In genomic region chr17:25560554-25561222, GRCm38 (mm10) we compare ENCODE assay signal across 12 mouse cellular contexts. TPM values are rescaled to one million over a fixed set of nuclear protein-coding genes. Genes with fewer than 3 reads are reported as not detected.
DNase-seq lines count a peak whose midpoint lies in the region; ATAC-seq lines count a peak whose summit lies in the region.
"Had no signal": no experiment of that assay in that cellular context is flagged by ENCODE, and none has a peak within 500 bp of the region (broad histone marks: within the 10 kb centered on the region; RNA-seq: fewer than 3 reads in every experiment).

No protein-coding gene starts in this region.

- 0 out of 2 replicates have a peak overlapping the region, but pooled peaks have one; percentile 18 for H3K4me2 ChIP-seq in heart, embryonic 12.5 days
- H3K4me2 ChIP-seq in hindbrain, embryonic 11.5 days (replicated peaks; ENCODE audit: low read depth, low read length): no peak overlapping the region
- H3K4me2 ChIP-seq in midbrain, embryonic 15.5 days: no peak overlapping the region
- H3K4me2 ChIP-seq in liver, embryonic 12.5 days: no peak overlapping the region
- no peak overlapping the region for H3K4me2 ChIP-seq in liver, embryonic 11.5 days

- peak overlapping the region; percentile 47; the same call in 1 of the 2 replicates for H3K9ac ChIP-seq in heart, embryonic 12.5 days
- H3K9ac ChIP-seq in hindbrain, embryonic 11.5 days (ENCODE audit: low read depth, low read length): peak overlapping the region; percentile 34
- no peak overlapping the region for H3K9ac ChIP-seq in midbrain, embryonic 15.5 days
- H3K9ac ChIP-seq in liver, embryonic 12.5 days: no peak overlapping the region
- H3K9ac ChIP-seq in liver, embryonic 11.5 days (ENCODE audit: low read depth, low read length): no peak overlapping the region
- H3K9ac ChIP-seq: liver, embryonic 14.5 days had no signal

- WGBS in heart, embryonic 12.5 days: 26% methylated on average over 5 of the region's 5 CpGs
- WGBS in hindbrain, embryonic 11.5 days: 39% methylated on average over 5 of the region's 5 CpGs
- WGBS in midbrain, embryonic 15.5 days: 41% methylated on average over 5 of the region's 5 CpGs
- 40% methylated on average over 5 of the region's 5 CpGs for WGBS in liver, embryonic 12.5 days (ENCODE audit: insufficient replicate concordance)
- WGBS in liver, embryonic 11.5 days: 43% methylated on average over 5 of the region's 5 CpGs

- H3K4me3 ChIP-seq in heart, embryonic 12.5 days: no peak overlapping the region
- no peak overlapping the region for H3K4me3 ChIP-seq in hindbrain, embryonic 11.5 days (ENCODE audit: low read depth, low read length)
- no peak overlapping the region for H3K4me3 ChIP-seq in midbrain, embryonic 15.5 days
- H3K4me3 ChIP-seq in liver, embryonic 12.5 days: no peak overlapping the region
- no peak overlapping the region for H3K4me3 ChIP-seq in liver, embryonic 11.5 days (ENCODE audit: low read depth, low read length)
- H3K4me3 ChIP-seq: megakaryocyte, embryonic 14.5 days had no signal

- peaks cover 60% of the 10 kb centered on the region for H3K4me1 ChIP-seq in heart, embryonic 12.5 days (replicated peaks)
- H3K4me1 ChIP-seq in hindbrain, embryonic 11.5 days (replicated peaks; ENCODE audit: control insufficient read depth, insufficient read depth, low read length): peaks cover 28% of the 10 kb centered on the region
- H3K4me1 ChIP-seq in midbrain, embryonic 15.5 days: peaks cover 30% of the 10 kb centered on the region
- H3K4me1 ChIP-seq in liver, embryonic 12.5 days: 0 out of 2 replicates have a peak, but pooled peaks cover 4% of the 10 kb centered on the region
- H3K4me1 ChIP-seq in liver, embryonic 11.5 days (replicated peaks; ENCODE audit: control insufficient read depth, insufficient read depth, low read length): 0 out of 2 replicates have a peak, but pooled peaks cover 4% of the 10 kb centered on the region

- no peak for DNase-seq in heart, adult 18-20 months
- DNase-seq in brain, adult 2 months (ENCODE audit: low read depth, low spot score): peak; percentile 67
- no peak for DNase-seq in hindbrain, embryonic 11.5 days (ENCODE audit: low spot score)
- no peak for DNase-seq in cerebellum, postnatal 4 days (ENCODE audit: low spot score in 2 of 2)
- no peak for DNase-seq in liver, embryonic 11.5 days (ENCODE audit: low spot score)
- DNase-seq: kidney, adult 18-20 months had no signal

- no peaks in the 10 kb centered on the region for H3K36me3 ChIP-seq in heart, embryonic 12.5 days
- no peaks in the 10 kb centered on the region for H3K36me3 ChIP-seq in hindbrain, embryonic 11.5 days (ENCODE audit: control insufficient read depth, insufficient read depth, low read length)
- H3K36me3 ChIP-seq in midbrain, embryonic 15.5 days (replicated peaks): no peaks in the 10 kb centered on the region
- no peaks in the 10 kb centered on the region for H3K36me3 ChIP-seq in liver, embryonic 12.5 days
- no peaks in the 10 kb centered on the region for H3K36me3 ChIP-seq in liver, embryonic 11.5 days (ENCODE audit: control insufficient read depth, insufficient read depth, low read length)

- no peak for ATAC-seq in heart, embryonic 12.5 days (ENCODE audit: insufficient number of reproducible peaks, low FRiP score)
- no peak for ATAC-seq in hindbrain, embryonic 11.5 days (ENCODE audit: low FRiP score)
- no peak for ATAC-seq in midbrain, embryonic 15.5 days (replicated peaks)
- no peak for ATAC-seq in liver, embryonic 12.5 days
- ATAC-seq in liver, embryonic 11.5 days (replicated peaks; ENCODE audit: low FRiP score): no peak

- no peaks in the 10 kb centered on the region for H3K9me3 ChIP-seq in heart, embryonic 12.5 days (replicated peaks)
- H3K9me3 ChIP-seq in hindbrain, embryonic 11.5 days (ENCODE audit: control insufficient read depth, low read length): no peaks in the 10 kb centered on the region
- H3K9me3 ChIP-seq in midbrain, embryonic 15.5 days: no peaks in the 10 kb centered on the region
- H3K9me3 ChIP-seq in liver, embryonic 12.5 days (replicated peaks): no peaks in the 10 kb centered on the region
- H3K9me3 ChIP-seq in liver, embryonic 11.5 days (ENCODE audit: control insufficient read depth, low read length): no peaks in the 10 kb centered on the region
- H3K9me3 ChIP-seq: megakaryocyte, embryonic 14.5 days had no signal

- peak overlapping the region; percentile 74 for H3K27ac ChIP-seq in heart, embryonic 12.5 days (ENCODE audit: poor library complexity, severe bottlenecking)
- peak overlapping the region; percentile 92 for H3K27ac ChIP-seq in hindbrain, embryonic 11.5 days (ENCODE audit: low read depth, low read length)
- H3K27ac ChIP-seq in midbrain, embryonic 15.5 days: peak overlapping the region; percentile 72
- no peak overlapping the region for H3K27ac ChIP-seq in liver, embryonic 12.5 days
- no peak overlapping the region for H3K27ac ChIP-seq in liver, embryonic 11.5 days (ENCODE audit: low read depth, low read length)
- H3K27ac ChIP-seq: liver, embryonic 14.5 days; stomach, postnatal 0 days had no signal

- H3K27me3 ChIP-seq in heart, embryonic 12.5 days (replicated peaks): peaks cover 5% of the 10 kb centered on the region; the same call in 1 of the 2 replicates
- H3K27me3 ChIP-seq in hindbrain, embryonic 11.5 days (ENCODE audit: control insufficient read depth, insufficient read depth, low read length): no peaks in the 10 kb centered on the region
- no peaks in the 10 kb centered on the region for H3K27me3 ChIP-seq in midbrain, embryonic 15.5 days (replicated peaks)
- H3K27me3 ChIP-seq in liver, embryonic 12.5 days (replicated peaks): peaks cover 76% of the 10 kb centered on the region
- H3K27me3 ChIP-seq in liver, embryonic 11.5 days (replicated peaks; ENCODE audit: control insufficient read depth, insufficient read depth, low read length): peaks cover 18% of the 10 kb centered on the region

RNA-seq across cellular contexts. Expression of gene Sox8, which starts 9.8 kb away (rescaled TPM):
- polyA plus RNA-seq in heart, embryonic 12.5 days (2016; fragmentation: Nextera tagmentation; extraction: Ambion mirVana): 1.6 and 1.9 TPM in 2 replicates
- total RNA-seq in heart, adult 18-20 months (2021): under 1 TPM; 0.20 to 0.31 TPM
- 7.1 TPM in 2 replicates for polyA plus RNA-seq in hindbrain, embryonic 11.5 days (2014; fragmentation: Nextera tagmentation; extraction: Ambion mirVana)
- 10.7 and 15.2 TPM in 2 replicates for polyA plus RNA-seq in midbrain, embryonic 15.5 days (2015; fragmentation: Nextera tagmentation; extraction: Ambion mirVana)
- 0.52 and 0.65 TPM in 2 replicates for polyA plus RNA-seq in liver, embryonic 12.5 days (2016; fragmentation: Nextera tagmentation; extraction: Ambion mirVana)
- 2.4 and 3.0 TPM in 2 replicates for polyA plus RNA-seq in liver, embryonic 11.5 days (2014; fragmentation: Nextera tagmentation; extraction: Ambion mirVana)

RNA-seq across cellular contexts. Expression of gene Lmf1, which starts 18.2 kb away (rescaled TPM):
- 34.6 and 35.3 TPM in 2 replicates for polyA plus RNA-seq in heart, embryonic 12.5 days (2016; fragmentation: Nextera tagmentation; extraction: Ambion mirVana)
- total RNA-seq in heart, adult 18-20 months (2021): 10 to 100 TPM; 29.8 to 31.8 TPM
- 23.1 and 26.9 TPM in 2 replicates for polyA plus RNA-seq in hindbrain, embryonic 11.5 days (2014; fragmentation: Nextera tagmentation; extraction: Ambion mirVana)
- 23.2 and 24.9 TPM in 2 replicates for polyA plus RNA-seq in midbrain, embryonic 15.5 days (2015; fragmentation: Nextera tagmentation; extraction: Ambion mirVana)
- polyA plus RNA-seq in liver, embryonic 12.5 days (2016; fragmentation: Nextera tagmentation; extraction: Ambion mirVana): 14.4 and 15.0 TPM in 2 replicates
- 23.8 and 29.1 TPM in 2 replicates for polyA plus RNA-seq in liver, embryonic 11.5 days (2014; fragmentation: Nextera tagmentation; extraction: Ambion mirVana)

Comparison
In these comparisons a context has a peak if more than half of its experiments do, and no peak if none do; other contexts are left out.
1. H3K27ac ChIP-seq: peak in heart, embryonic 12.5 days (single experiment), hindbrain, embryonic 11.5 days (single experiment) and midbrain, embryonic 15.5 days (single experiment); none in liver, embryonic 12.5 days (single experiment) and liver, embryonic 11.5 days (single experiment).
2. H3K9ac ChIP-seq: peak in heart, embryonic 12.5 days (single experiment) and hindbrain, embryonic 11.5 days (single experiment); none in midbrain, embryonic 15.5 days (single experiment), liver, embryonic 12.5 days (single experiment) and liver, embryonic 11.5 days (single experiment).